In genomic region chr4:107737907-107738306, GRCm38 (mm10) we compare ENCODE assay signal across 8 mouse cellular contexts. TPM values are rescaled to one million over a fixed set of nuclear protein-coding genes. Genes with fewer than 3 reads are reported as not detected.
DNase-seq lines count a peak whose midpoint lies in the region; ATAC-seq lines count a peak whose summit lies in the region.

No protein-coding gene starts in this region.

- WGBS in intestine, embryonic 16.5 days, result 8% methylated on average over 6 of the region's 6 CpGs

- no peak overlapping the region for H3K4me2 ChIP-seq in intestine, embryonic 16.5 days (ENCODE audit: low read depth, low read length)

- H3K9me3 ChIP-seq in intestine, embryonic 16.5 days (ENCODE audit: control insufficient read depth, low read length), result no peaks in the 10 kb centered on the region

- peaks cover 2% of the 10 kb centered on the region; the same call in 1 of the 2 replicates for H3K4me1 ChIP-seq in intestine, embryonic 16.5 days (ENCODE audit: control insufficient read depth, insufficient read depth, low read length)

- H3K9ac ChIP-seq in intestine, embryonic 16.5 days (ENCODE audit: low read depth, low read length), result no peak overlapping the region

- H3K27me3 ChIP-seq in intestine, embryonic 16.5 days (replicated peaks; ENCODE audit: control insufficient read depth, insufficient read depth, low read length), result 0 out of 2 replicates have a peak, but pooled peaks cover 4% of the 10 kb centered on the region

- no peak overlapping the region for H3K27ac ChIP-seq in intestine, embryonic 16.5 days (ENCODE audit: low read length)

- peak; percentile 86 for DNase-seq in adrenal gland, adult 18-20 months (ENCODE audit: low spot score in 2 of 2)
- peak; percentile 89 for DNase-seq in embryo, embryonic 11 days
- peak; percentile 71 to 77 for DNase-seq in gastrocnemius, postnatal 36 days
- DNase-seq in left cerebral cortex, postnatal 14 days (ENCODE audit: low spot score in 2 of 2), result peak; percentile 89
- peak; percentile 88 for DNase-seq in mesoderm, embryonic 11.5 days (ENCODE audit: low read depth, low spot score)
- peak; percentile 87 for DNase-seq in right cerebral cortex, postnatal 25 days
- peak; percentile 81 to 82 for DNase-seq in urinary bladder, postnatal 36 days (ENCODE audit: low spot score in 2 of 2)

- intact Hi-C loops in gastrocnemius, postnatal 36 days (cut with DNase I), result loop anchor here (1.0 kb wide), 1 partner anchor 107 kb away; no protein-coding TSS in a partner anchor
- intact Hi-C loops in left cerebral cortex, postnatal 14 days (cut with DNase I), result loop anchor here (1.0 to 2.0 kb wide), 2 partner anchors 65 to 107 kb away; partner anchors contain the start of gene Lrp8

- ATAC-seq in intestine, embryonic 16.5 days, result peak; percentile 85

- H3K36me3 ChIP-seq in intestine, embryonic 16.5 days (ENCODE audit: control insufficient read depth, insufficient read depth, low read length), result no peaks in the 10 kb centered on the region

- H3K4me3 ChIP-seq in intestine, embryonic 16.5 days (ENCODE audit: low read length), result no peak overlapping the region

RNA-seq across cellular contexts. Expression of gene Dmrtb1, which starts 53.9 kb away (rescaled TPM):
- not detected for total RNA-seq in adrenal gland, adult 18-20 months (2021)
- total RNA-seq in gastrocnemius, postnatal 36 days (2021), result not detected
- polyA plus RNA-seq in intestine, embryonic 16.5 days (2015; fragmentation: Nextera tagmentation; extraction: Ambion mirVana), result not detected in 2 replicates
- 1 to 10 TPM; 3.4 to 4.0 TPM for total RNA-seq in left cerebral cortex, postnatal 14 days (2021)

Comparison
In these comparisons a context has a peak if more than half of its experiments do, and no peak if none do; other contexts are left out.
1. RNA of gene Dmrtb1, which starts 53.9 kb away (total RNA-seq): 3.4 to 4.0 TPM in left cerebral cortex, postnatal 14 days; not detected in adrenal gland, adult 18-20 months and not detected in gastrocnemius, postnatal 36 days; every median in the first group is over 4 times any median in the second.
2. Peak in every context shown above with its lines, with median percentiles within 50 percentile points of each other: DNase-seq.